Mouse (Mus musculus): ENCODE measurements at regions not wholly inside any gene's neighbourhood (a gene's known extent, or its start where the extent isn't known, plus 50 kb on each side); places are given as distances from the start of the nearest gene placed in this dataset.

- Histone ChIP-seq H3K9ac (no peak overlapping the region), H3K36me3 (no peaks in the 10 kb centered on the region), H3K27me3 (no peaks in the 10 kb centered on the region), H3K9me3 (no peaks in the 10 kb centered on the region), H3K4me1 (no peaks in the 10 kb centered on the region), H3K4me3 (no peak overlapping the region), H3K4me2 (no peak overlapping the region), H3K27ac (no peak overlapping the region)
- ATAC-seq (ENCODE audit: insufficient number of reproducible peaks, low FRiP score, low TSS enrichment, low read depth) = no peak
- 74% methylated on average over 6 of the region's 6 CpGs for WGBS
These were observed 82.6 kb upstream of the Samsn1 start for GRCm38 (mm10) chr16:76104673-76105072.

DNA sequence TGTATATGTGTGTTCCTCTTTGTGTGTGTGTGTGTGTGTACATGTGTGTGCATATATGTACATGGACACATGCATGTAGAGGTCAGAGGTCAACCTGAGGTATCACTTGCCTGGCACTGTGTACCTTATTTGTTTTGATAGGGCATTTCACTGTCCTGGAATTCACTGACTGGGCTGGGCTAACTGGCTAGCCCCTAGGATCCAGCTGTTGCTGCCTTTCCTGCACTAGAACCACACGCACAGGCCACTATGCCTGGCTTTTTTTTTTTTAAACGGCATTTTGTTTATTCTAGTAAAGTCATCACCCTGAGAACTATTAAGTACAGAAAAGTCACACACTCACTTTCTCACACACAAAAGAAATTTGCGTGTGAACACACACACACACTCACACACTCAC lies 79.7 kb upstream of the Samsn1 start:
- no peaks in the 10 kb centered on the region for H3K36me3 ChIP-seq
- 72% methylated on average over 3 of the region's 3 CpGs for WGBS
- no peak overlapping the region for H3K4me2 ChIP-seq
- H3K4me1 ChIP-seq = no peaks in the 10 kb centered on the region
- no peak for ATAC-seq (ENCODE audit: insufficient number of reproducible peaks, low FRiP score, low TSS enrichment, low read depth)
- no peak overlapping the region for H3K9ac ChIP-seq
- H3K9me3 ChIP-seq = no peaks in the 10 kb centered on the region
- no peaks in the 10 kb centered on the region for H3K27me3 ChIP-seq
- no peak overlapping the region for H3K27ac ChIP-seq
- no peak overlapping the region for H3K4me3 ChIP-seq

- Histone ChIP-seq H3K4me3 (no peak overlapping the region), H3K27me3 (no peaks in the 10 kb centered on the region), H3K4me1 (no peaks in the 10 kb centered on the region), H3K36me3 (no peaks in the 10 kb centered on the region), H3K9ac (no peak overlapping the region), H3K27ac (no peak overlapping the region), H3K4me2 (no peak overlapping the region), H3K9me3 (no peaks in the 10 kb centered on the region)
- 72% methylated on average over 9 of the region's 9 CpGs for WGBS
- ATAC-seq (ENCODE audit: insufficient number of reproducible peaks, low FRiP score, low TSS enrichment, low read depth) = no peak
These were observed 75.7 kb upstream of the Samsn1 start for GRCm38 (mm10) chr16:76097808-76098207.

DNA sequence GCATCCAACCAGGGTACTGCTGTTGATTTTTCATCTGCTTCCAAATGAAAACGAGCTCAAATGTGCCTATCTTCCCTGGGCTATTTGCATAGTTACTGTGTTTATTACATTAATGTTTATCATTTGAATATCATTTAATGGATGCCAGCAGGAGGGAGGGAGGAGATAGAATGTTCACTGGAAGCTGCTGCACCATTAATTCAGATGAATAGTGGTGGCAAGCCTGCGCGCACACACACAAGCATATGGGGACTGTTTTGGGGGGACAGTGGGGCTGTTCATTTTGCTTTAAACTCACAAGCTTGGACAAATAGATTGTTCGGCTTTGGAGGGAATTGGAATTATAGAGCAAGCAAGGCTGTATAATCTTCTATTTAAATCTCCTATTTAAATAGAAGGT lies 74.3 kb upstream of the Samsn1 start:
- Histone ChIP-seq H3K36me3 (no peaks in the 10 kb centered on the region), H3K27ac (no peak overlapping the region), H3K9me3 (no peaks in the 10 kb centered on the region), H3K9ac (no peak overlapping the region), H3K4me3 (no peak overlapping the region), H3K27me3 (no peaks in the 10 kb centered on the region), H3K4me1 (no peaks in the 10 kb centered on the region), H3K4me2 (no peak overlapping the region)
- no peak for ATAC-seq (ENCODE audit: insufficient number of reproducible peaks, low FRiP score, low TSS enrichment, low read depth)
- 90% methylated on average over 4 of the region's 4 CpGs for WGBS

DNA sequence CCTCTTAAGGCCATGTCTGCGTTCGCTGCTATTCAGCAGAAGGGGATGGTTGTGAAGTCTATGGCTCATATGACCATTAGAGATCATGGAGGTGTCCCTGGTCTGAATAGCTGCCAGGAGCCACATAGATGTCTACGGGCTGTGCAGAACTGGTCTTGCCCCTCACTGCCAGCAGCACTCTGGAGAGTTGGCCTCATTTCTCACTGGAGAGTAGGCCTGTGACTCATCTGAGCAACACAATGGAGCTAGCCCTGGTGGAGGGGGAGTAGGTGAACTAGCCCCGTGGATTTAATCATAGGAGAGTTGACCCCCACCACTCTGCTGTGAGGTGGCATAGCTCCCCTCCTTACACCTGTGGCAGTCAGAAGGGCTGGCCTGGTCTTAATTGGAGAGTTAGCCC lies 63.3 kb upstream of the Samsn1 start:
- Histone ChIP-seq H3K9me3 (no peaks in the 10 kb centered on the region), H3K4me2 (no peak overlapping the region), H3K36me3 (no peaks in the 10 kb centered on the region), H3K27me3 (no peaks in the 10 kb centered on the region), H3K4me1 (no peaks in the 10 kb centered on the region), H3K4me3 (no peak overlapping the region), H3K9ac (no peak overlapping the region), H3K27ac (no peak overlapping the region)
- no peak for ATAC-seq (ENCODE audit: insufficient number of reproducible peaks, low FRiP score, low TSS enrichment, low read depth)
- 90% methylated on average over 4 of the region's 4 CpGs for WGBS

GRCm38 (mm10) chr16:76082465-76082864 lies 60.4 kb upstream of the Samsn1 start:
- no peak overlapping the region for H3K4me3 ChIP-seq
- 80% methylated on average over 4 of the region's 4 CpGs for WGBS
- no peak overlapping the region for H3K4me2 ChIP-seq
- H3K9me3 ChIP-seq = no peaks in the 10 kb centered on the region
- no peaks in the 10 kb centered on the region for H3K36me3 ChIP-seq
- H3K27ac ChIP-seq = no peak overlapping the region
- H3K27me3 ChIP-seq = no peaks in the 10 kb centered on the region
- no peaks in the 10 kb centered on the region for H3K4me1 ChIP-seq
- no peak for ATAC-seq (ENCODE audit: insufficient number of reproducible peaks, low FRiP score, low TSS enrichment, low read depth)
- H3K9ac ChIP-seq = no peak overlapping the region

GRCm38 (mm10) chr16:76079761-76080502 lies 57.9 kb upstream of the Samsn1 start:
- no peak overlapping the region for H3K4me2 ChIP-seq
- whole genome bisulfite sequencing = 86% methylated on average over 6 of the region's 6 CpGs
- H3K27ac ChIP-seq = no peak overlapping the region
- no peak for ATAC-seq (ENCODE audit: insufficient number of reproducible peaks, low FRiP score, low TSS enrichment, low read depth)
- no peak overlapping the region for H3K9ac ChIP-seq
- H3K27me3 ChIP-seq = no peaks in the 10 kb centered on the region
- H3K36me3 ChIP-seq = no peaks in the 10 kb centered on the region
- no peak overlapping the region for H3K4me3 ChIP-seq
- no peaks in the 10 kb centered on the region for H3K4me1 ChIP-seq
- no peaks in the 10 kb centered on the region for H3K9me3 ChIP-seq

GRCm38 (mm10) chr16:76078219-76078618 lies 56.1 kb upstream of the Samsn1 start:
- H3K4me3 ChIP-seq = no peak overlapping the region
- WGBS = 73% methylated on average over 5 of the region's 5 CpGs
- no peak for ATAC-seq (ENCODE audit: insufficient number of reproducible peaks, low FRiP score, low TSS enrichment, low read depth)

GRCm38 (mm10) chr16:76076231-76076630 lies 54.1 kb upstream of the Samsn1 start:
- Histone ChIP-seq H3K4me3 (no peak overlapping the region), H3K27me3 (no peaks in the 10 kb centered on the region), H3K27ac (no peak overlapping the region), H3K4me2 (no peak overlapping the region), H3K9me3 (no peaks in the 10 kb centered on the region), H3K9ac (no peak overlapping the region), H3K4me1 (no peaks in the 10 kb centered on the region), H3K36me3 (no peaks in the 10 kb centered on the region)
- no peak for ATAC-seq (ENCODE audit: insufficient number of reproducible peaks, low FRiP score, low TSS enrichment, low read depth)
- 33% methylated on average over 5 of the region's 5 CpGs for WGBS

More at GRCm38 (mm10) chr16:76078219-76078618, 56.1 kb upstream of the Samsn1 start:
- Histone ChIP-seq H3K4me1 (no peaks in the 10 kb centered on the region), H3K9ac (no peak overlapping the region), H3K9me3 (no peaks in the 10 kb centered on the region), H3K4me2 (no peak overlapping the region), H3K36me3 (no peaks in the 10 kb centered on the region), H3K27me3 (no peaks in the 10 kb centered on the region), H3K27ac (no peak overlapping the region)
